Mouse (Mus musculus): ENCODE data around the gene Polr3gl. TPM values are rescaled to one million over a fixed set of nuclear protein-coding genes. Genes with fewer than 3 reads are reported as not detected.

The Polr3gl gene
- 40.1 and 40.7 TPM in 2 replicates for polyA plus RNA-seq (2016; fragmentation: Nextera tagmentation; extraction: Ambion mirVana)

GRCm38 (mm10) chr3:96593790-96594560, at the start of gene Polr3gl:
Gene Polr3gl, minus strand, starts transcription at chr3:96594181.
- peak within 1 kb of the TSS; percentile 64 for H3K9ac ChIP-seq
- H3K4me1 ChIP-seq: peaks cover 50% of the 10 kb centered on the region
- H3K36me3 ChIP-seq (replicated peaks): no peaks in the 10 kb centered on the region
- WGBS: under 1% methylated on average over 37 of the region's 38 CpGs
- H3K4me3 ChIP-seq (replicated peaks): peak within 1 kb of the TSS; percentile 62
- peak within 1 kb of the TSS; percentile 77 for H3K4me2 ChIP-seq
- no peaks in the 10 kb centered on the region for H3K9me3 ChIP-seq
- H3K27me3 ChIP-seq: peaks cover 30% of the 10 kb centered on the region
- H3K27ac ChIP-seq: peak within 1 kb of the TSS; percentile 88
- ATAC-seq (ENCODE audit: low FRiP score): peak; percentile 87

DNA sequence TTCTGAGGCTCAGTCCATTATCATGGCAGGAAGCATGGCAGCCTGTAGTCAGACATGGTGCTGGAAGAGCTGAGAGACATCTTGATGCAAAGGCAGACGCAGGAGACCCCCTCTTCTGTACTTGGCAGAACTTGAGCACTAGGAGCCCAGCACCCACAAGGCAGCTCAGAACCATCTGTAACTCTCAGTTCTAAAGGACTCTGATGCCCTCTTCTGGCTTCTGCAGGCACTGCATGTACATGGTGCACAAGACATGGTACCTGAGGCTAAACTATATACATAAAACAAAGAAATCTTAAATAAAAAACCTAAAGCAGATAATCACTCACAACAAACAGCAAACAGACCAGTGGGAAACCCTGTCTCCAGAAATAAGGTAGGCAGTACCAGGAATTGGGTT, 45.2 kb upstream of the Polr3gl start:
- Histone ChIP-seq H3K27ac (no peak overlapping the region), H3K36me3 (replicated peaks) (peaks cover 30% of the 10 kb centered on the region), H3K27me3 (no peaks in the 10 kb centered on the region), H3K9ac (no peak overlapping the region), H3K4me3 (replicated peaks) (no peak overlapping the region), H3K9me3 (no peaks in the 10 kb centered on the region), H3K4me1 (peaks cover 20% of the 10 kb centered on the region), H3K4me2 (no peak overlapping the region)
- no peak for ATAC-seq (ENCODE audit: low FRiP score)
- WGBS: 85% methylated on average over 1 of the region's 1 CpGs

DNA sequence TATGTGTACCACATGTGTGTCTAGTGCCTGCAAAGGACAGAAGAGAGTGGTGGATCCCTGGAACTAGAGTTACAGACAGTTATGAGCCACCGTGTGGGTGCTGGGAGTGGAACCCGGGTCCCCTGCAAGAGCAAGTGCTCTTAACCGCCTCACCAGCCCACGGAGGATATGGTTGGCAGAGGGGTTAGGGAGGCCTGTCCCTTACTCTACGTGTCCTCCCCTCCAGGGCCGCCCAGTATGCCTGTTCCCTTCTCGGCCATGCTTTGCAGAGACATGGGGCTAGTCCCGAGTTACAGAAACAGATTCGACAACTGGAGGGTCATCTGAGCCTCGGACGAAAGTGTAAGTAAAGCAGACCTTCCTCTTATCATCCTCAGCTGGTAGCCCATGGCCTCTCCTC, 42.5 kb upstream of the Polr3gl start:
- 70% methylated on average over 11 of the region's 11 CpGs for WGBS
- Histone ChIP-seq H3K36me3 (replicated peaks) (peaks cover 40% of the 10 kb centered on the region), H3K27me3 (no peaks in the 10 kb centered on the region), H3K4me2 (peak overlapping the region; percentile 87), H3K9me3 (no peaks in the 10 kb centered on the region), H3K4me3 (replicated peaks) (peak overlapping the region; percentile 88), H3K4me1 (peaks cover 20% of the 10 kb centered on the region), H3K27ac (no peak overlapping the region), H3K9ac (peak overlapping the region; percentile 96)
- ATAC-seq (ENCODE audit: low FRiP score): no peak

- Histone ChIP-seq H3K4me1 (peaks cover 24% of the 10 kb centered on the region), H3K27ac (peak overlapping the region; percentile 86), H3K27me3 (no peaks in the 10 kb centered on the region), H3K4me2 (peak overlapping the region; percentile 87), H3K9me3 (no peaks in the 10 kb centered on the region), H3K4me3 (replicated peaks) (peak overlapping the region; percentile 88), H3K36me3 (replicated peaks) (peaks cover 41% of the 10 kb centered on the region), H3K9ac (peak overlapping the region; percentile 96)
- 14% methylated on average over 15 of the region's 15 CpGs for WGBS
- 0 out of 2 replicates have a peak, but pooled peaks have one; percentile 24 for ATAC-seq (ENCODE audit: low FRiP score)
Measured at GRCm38 (mm10) chr3:96635906-96636305, 41.9 kb upstream of the Polr3gl start.

GRCm38 (mm10) chr3:96634928-96635879, 41.2 kb upstream of the Polr3gl start, which contains the start of the genes Pex11b and Gm42957:
Gene Pex11b, plus strand, starts transcription at chr3:96635376.
Gene Gm42957, plus strand, starts transcription at chr3:96635474.
- peak within 1 kb of the TSS; percentile 86 for H3K27ac ChIP-seq
- H3K27me3 ChIP-seq: no peaks in the 10 kb centered on the region
- peak; percentile 86 for ATAC-seq (ENCODE audit: low FRiP score)
- WGBS: 2% methylated on average over 59 of the region's 60 CpGs
- peak within 1 kb of the TSS; percentile 87 for H3K4me2 ChIP-seq
- H3K9ac ChIP-seq: peak within 1 kb of the TSS; percentile 96
- H3K9me3 ChIP-seq: no peaks in the 10 kb centered on the region
- peak within 1 kb of the TSS; percentile 88 for H3K4me3 ChIP-seq (replicated peaks)
- peaks cover 41% of the 10 kb centered on the region for H3K36me3 ChIP-seq (replicated peaks)
- H3K4me1 ChIP-seq: peaks cover 30% of the 10 kb centered on the region

DNA sequence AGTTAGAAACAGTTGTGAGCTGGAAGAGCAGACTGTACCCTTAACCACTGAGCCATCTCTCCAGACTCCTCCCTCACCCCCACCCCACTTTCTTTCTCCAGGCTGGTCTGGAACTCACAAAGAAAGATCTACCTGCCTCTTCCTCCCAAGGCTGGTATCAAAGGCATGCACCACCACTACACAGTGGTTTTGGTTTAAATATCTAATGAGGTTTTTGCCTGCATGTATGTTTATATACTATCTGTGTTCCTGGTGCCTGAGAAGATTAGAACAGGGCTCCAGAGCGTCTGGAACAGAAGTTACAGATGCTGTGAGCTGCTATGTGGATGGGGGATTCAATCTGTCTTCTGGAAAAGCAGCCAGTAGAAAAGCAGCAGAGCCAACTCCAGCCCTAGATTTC, 40.0 kb upstream of the Polr3gl start:
- no peak for ATAC-seq (ENCODE audit: low FRiP score)

DNA sequence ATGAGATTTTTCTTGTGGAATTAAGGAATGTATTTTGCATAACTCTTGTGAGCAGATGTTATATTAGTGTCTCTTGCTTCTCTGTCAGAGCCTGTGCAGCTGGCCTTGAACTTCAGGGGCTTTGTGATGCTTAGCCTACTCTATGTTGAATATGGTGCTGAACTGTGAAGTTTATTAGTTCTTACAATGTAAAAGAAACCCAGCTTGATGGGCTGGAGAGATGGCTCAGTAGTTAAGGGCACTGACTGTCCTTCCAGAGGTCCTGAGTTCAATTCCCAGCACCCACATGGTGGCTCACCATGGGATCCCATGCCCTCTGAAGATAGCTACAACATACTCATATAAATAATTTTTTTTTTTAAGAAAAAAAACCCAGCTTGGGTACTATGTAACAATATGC, 38.1 kb upstream of the Polr3gl start:
- no peaks in the 10 kb centered on the region for H3K27me3 ChIP-seq
- no peak for ATAC-seq (ENCODE audit: low FRiP score)
- H3K4me2 ChIP-seq: no peak overlapping the region
- no peak overlapping the region for H3K9ac ChIP-seq
- H3K9me3 ChIP-seq: no peaks in the 10 kb centered on the region
- H3K27ac ChIP-seq: no peak overlapping the region
- no peak overlapping the region for H3K4me3 ChIP-seq (replicated peaks)
- H3K36me3 ChIP-seq (replicated peaks): peaks cover 31% of the 10 kb centered on the region
- peaks cover 36% of the 10 kb centered on the region for H3K4me1 ChIP-seq

More for the DNA sequence above, 40.0 kb upstream of the Polr3gl start:
- Histone ChIP-seq H3K9me3 (no peaks in the 10 kb centered on the region), H3K27ac (no peak overlapping the region), H3K27me3 (no peaks in the 10 kb centered on the region), H3K36me3 (replicated peaks) (peaks cover 35% of the 10 kb centered on the region), H3K4me1 (peaks cover 34% of the 10 kb centered on the region), H3K4me2 (no peak overlapping the region), H3K9ac (no peak overlapping the region), H3K4me3 (replicated peaks) (no peak overlapping the region)
- WGBS: 78% methylated on average over 1 of the region's 1 CpGs

DNA sequence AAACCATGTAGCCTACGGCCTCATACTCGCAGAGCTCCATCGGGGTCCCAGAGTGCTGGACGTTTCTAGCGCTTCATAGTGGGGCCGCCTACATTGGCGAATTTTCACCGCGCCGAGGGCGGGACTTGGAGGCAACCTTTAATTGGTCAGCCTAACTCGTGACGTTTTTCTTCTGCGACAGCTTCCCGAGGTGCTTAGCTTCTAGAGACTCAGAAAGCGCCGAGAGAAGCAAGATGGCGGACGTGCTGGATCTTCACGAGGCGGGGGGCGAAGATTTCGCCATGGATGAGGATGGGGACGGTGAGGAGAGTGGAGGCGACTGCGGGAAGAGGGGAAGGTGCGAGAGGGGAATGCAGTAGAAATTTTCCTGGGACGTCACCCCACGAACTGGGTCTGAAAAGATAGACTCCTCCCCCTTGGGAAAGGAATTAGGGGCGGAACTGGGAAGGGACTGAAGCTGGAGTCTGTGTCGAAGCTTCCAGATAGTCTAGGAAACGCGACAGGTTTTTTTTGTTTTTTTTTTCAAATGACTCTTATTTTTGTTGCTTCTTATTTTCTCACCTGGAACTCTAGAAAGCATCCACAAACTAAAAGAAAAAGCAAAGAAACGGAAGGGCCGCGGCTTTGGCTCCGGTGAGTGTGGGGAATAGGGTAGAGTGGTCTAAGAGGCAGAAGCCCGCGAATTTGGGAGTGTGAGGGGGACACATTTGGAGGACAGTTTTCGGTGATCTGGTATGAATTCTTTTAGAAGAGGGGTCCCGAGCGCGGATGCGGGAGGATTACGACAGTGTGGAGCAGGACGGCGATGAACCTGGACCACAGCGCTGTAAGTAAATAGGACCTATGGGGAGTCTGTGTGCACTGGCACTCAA, 36.0 kb upstream of the Polr3gl start, which contains the start of gene Rbm8a:
Gene Rbm8a (plus strand): TSS at position 205 of the 872 bp plus-strand sequence.
- Histone ChIP-seq H3K27ac (peak within 1 kb of the TSS; percentile 54), H3K4me3 (replicated peaks) (peak within 1 kb of the TSS; percentile 61), H3K4me2 (peak within 1 kb of the TSS; percentile 80), H3K36me3 (replicated peaks) (peaks cover 48% of the 10 kb centered on the region), H3K27me3 (no peaks in the 10 kb centered on the region), H3K9ac (peak within 1 kb of the TSS; percentile 70), H3K9me3 (no peaks in the 10 kb centered on the region), H3K4me1 (peaks cover 20% of the 10 kb centered on the region)
- ATAC-seq (ENCODE audit: low FRiP score): peak; percentile 95
- WGBS: 1% methylated on average over 48 of the region's 48 CpGs

- Histone ChIP-seq H3K27ac (no peak overlapping the region), H3K4me2 (no peak overlapping the region), H3K9ac (no peak overlapping the region), H3K27me3 (no peaks in the 10 kb centered on the region), H3K4me1 (no peaks in the 10 kb centered on the region), H3K36me3 (replicated peaks) (peaks cover 79% of the 10 kb centered on the region), H3K9me3 (no peaks in the 10 kb centered on the region), H3K4me3 (replicated peaks) (no peak overlapping the region)
- ATAC-seq (ENCODE audit: low FRiP score): no peak
- WGBS: 90% methylated on average over 4 of the region's 4 CpGs
Measured at GRCm38 (mm10) chr3:96623201-96623600, 29.2 kb upstream of the Polr3gl start.

- Histone ChIP-seq H3K27ac (no peak overlapping the region), H3K9me3 (no peaks in the 10 kb centered on the region), H3K36me3 (replicated peaks) (peaks cover 76% of the 10 kb centered on the region), H3K27me3 (no peaks in the 10 kb centered on the region), H3K4me2 (no peak overlapping the region), H3K4me3 (replicated peaks) (no peak overlapping the region), H3K4me1 (no peaks in the 10 kb centered on the region), H3K9ac (no peak overlapping the region)
- 91% methylated on average over 3 of the region's 3 CpGs for WGBS
- no peak for ATAC-seq (ENCODE audit: low FRiP score)
Measured at GRCm38 (mm10) chr3:96617941-96618340, 24.0 kb upstream of the Polr3gl start.

GRCm38 (mm10) chr3:96606618-96607017, 12.6 kb upstream of the Polr3gl start:
- WGBS: 95% methylated on average over 4 of the region's 4 CpGs
- H3K27me3 ChIP-seq: no peaks in the 10 kb centered on the region
- H3K36me3 ChIP-seq (replicated peaks): peaks cover 11% of the 10 kb centered on the region
- ATAC-seq (ENCODE audit: low FRiP score): no peak
- no peak overlapping the region for H3K4me3 ChIP-seq (replicated peaks)
- H3K4me2 ChIP-seq: no peak overlapping the region
- no peak overlapping the region for H3K27ac ChIP-seq
- H3K4me1 ChIP-seq: peaks cover 36% of the 10 kb centered on the region
- no peaks in the 10 kb centered on the region for H3K9me3 ChIP-seq
- H3K9ac ChIP-seq: no peak overlapping the region

All from forebrain, embryonic 12.5 days (tissue).